Mouse (Mus musculus) thymus, adult 2 months (tissue): ENCODE results near the gene Gm10100. TPM values are rescaled to one million over a fixed set of nuclear protein-coding genes. Genes with fewer than 3 reads are reported as not detected.
"Not testable (repeated sequence)": the region's sequence is repeated elsewhere in the genome, so short reads cannot be mapped to it uniquely, and the experiment has no call there.

Experiments used
- DNase-seq: peaks from one replicate; pipeline ENCODE4 v3.0.0; 2021
- H3K27ac ChIP-seq: fragments of 200-500 bp; 2 replicates; pipeline ENCODE4 v1.5.1; 2012; ENCODE audit warnings: low read length, control low read depth; ENCODE audit not compliant: control insufficient read depth, insufficient read depth
- H3K27me3 ChIP-seq: fragments of 200-500 bp; 2 replicates; pipeline ENCODE4 v1.6.1; 2012; ENCODE audit warnings: mild to moderate bottlenecking, low read length, moderate library complexity, mixed read lengths; ENCODE audit not compliant: control insufficient read depth, insufficient read depth
- H3K36me3 ChIP-seq: fragments of 200-500 bp; 2 replicates; pipeline ENCODE4 v1.6.1; 2012; ENCODE audit warnings: mild to moderate bottlenecking, low read length, moderate library complexity; ENCODE audit not compliant: control insufficient read depth, insufficient read depth
- H3K4me1 ChIP-seq: fragments of 200-500 bp; replicated peaks from 2 replicates; pipeline ENCODE4 v1.6.1; 2012; ENCODE audit warnings: low read length; ENCODE audit not compliant: control insufficient read depth, insufficient read depth
- H3K4me3 ChIP-seq: fragments of 200-500 bp; 2 replicates; pipeline ENCODE4 v1.5.1; 2012; ENCODE audit warnings: mild to moderate bottlenecking, low read length, control low read depth, moderate library complexity; ENCODE audit not compliant: control insufficient read depth, insufficient read depth
- CTCF ChIP-seq: fragments of 200-500 bp; IDR thresholded peaks from 2 replicates; pipeline ENCODE4 v1.5.1; 2012; ENCODE audit warnings: mild to moderate bottlenecking, control low read depth, low read length, moderate library complexity, borderline replicate concordance; ENCODE audit not compliant: control insufficient read depth, poor library complexity, insufficient read depth; ENCODE audit errors: extremely low read depth
- POLR2A ChIP-seq: fragments of 200-500 bp; IDR thresholded peaks from 2 replicates; pipeline ENCODE4 v1.6.1; 2012; ENCODE audit warnings: mild to moderate bottlenecking, low read length, control low read depth, moderate library complexity; ENCODE audit not compliant: control insufficient read depth, poor library complexity, insufficient read depth; ENCODE audit errors: extremely low read depth
- WGBS: fragments of 180-500 bp; shearing (Covaris S2); methylation state at CpG from one replicate; pipeline ENCODE4 v1.1.7; 2018; 5-methylcytosine and 5-hydroxymethylcytosine counted together
- polyA plus RNA-seq: library from polyadenylated mRNA; depleted of rRNA; stranded (reverse); fragments of >200 nt; gene quantifications from 2 replicates; pipeline ENCODE4 v1.2.3, GENCODE M21; 2012

Gm10100 gene
- polyA plus RNA-seq, 1 experiment = not detected

GRCm38 (mm10) chr10:77697133-77697532 is 29.2 kb upstream of the Gm10100 start, which contains the start of gene Gm9508:
Gm9508 (minus strand) TSS chr10:77697233.
- Histone ChIP-seq H3K4me1 (no peaks in the 10 kb centered on the region), H3K27ac (no peak within 1 kb of the TSS), H3K4me3 (no peak within 1 kb of the TSS), H3K27me3 (no peaks in the 10 kb centered on the region), H3K36me3 (no peaks in the 10 kb centered on the region)
- DNase-seq = no peak
- no peak for TF ChIP-seq POLR2A
- no peak for TF ChIP-seq CTCF
- WGBS = 49% methylated on average over 4 of the region's 4 CpGs

DNA sequence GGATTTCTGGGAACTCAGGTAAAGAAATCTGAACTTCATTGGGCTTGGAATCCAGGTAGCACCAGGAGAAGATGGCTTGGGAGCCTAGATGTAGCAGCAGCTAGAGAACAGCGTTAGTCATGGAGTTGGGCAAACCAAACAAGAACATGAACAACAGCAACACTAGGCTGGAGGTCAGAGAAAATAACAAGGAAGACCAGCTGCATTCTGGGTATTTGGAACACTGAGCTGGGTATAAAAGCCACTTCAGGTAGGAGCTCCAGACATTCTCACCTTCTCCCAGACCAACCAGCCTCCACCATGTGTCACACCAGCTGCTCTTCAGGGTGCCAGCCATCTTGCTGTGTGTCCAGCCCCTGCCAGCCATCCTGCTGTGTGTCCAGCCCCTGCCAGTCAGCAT is 20.0 kb upstream of the Gm10100 start, which contains the start of gene Gm10272:
Gene Gm10272 (plus strand): TSS at position 301 of the 400 bp plus-strand sequence.
- TF ChIP-seq POLR2A (no peak), CTCF (no peak)
- Histone ChIP-seq H3K36me3 (no peaks in the 10 kb centered on the region), H3K4me3 (no peak within 1 kb of the TSS), H3K27me3 (no peaks in the 10 kb centered on the region), H3K4me1 (no peaks in the 10 kb centered on the region), H3K27ac (no peak within 1 kb of the TSS)
- 100% methylated on average over 1 of the region's 1 CpGs for WGBS
- DNase-seq = no peak

DNA sequence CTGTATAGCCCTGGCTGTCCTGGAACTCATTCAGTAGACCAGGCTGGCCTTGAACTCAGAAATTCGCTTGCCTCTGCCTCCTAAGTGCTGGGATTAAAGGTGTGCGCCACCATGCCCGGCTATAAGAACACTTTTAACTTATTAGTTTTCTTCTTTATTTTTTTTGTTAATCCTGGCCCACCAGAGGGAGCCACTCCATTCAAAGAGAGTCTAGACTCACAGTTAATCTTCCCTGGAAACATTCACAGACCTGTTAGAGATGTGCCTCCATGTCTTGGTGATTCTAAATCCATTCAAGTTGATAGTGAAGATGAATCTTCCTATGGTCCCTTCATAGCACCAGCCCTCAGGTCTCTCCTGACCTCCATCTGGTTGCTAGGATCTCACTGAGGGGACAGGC is 16.5 kb upstream of the Gm10100 start:
- Histone ChIP-seq H3K36me3 (no peaks in the 10 kb centered on the region), H3K4me1 (no peaks in the 10 kb centered on the region), H3K27me3 (no peaks in the 10 kb centered on the region), H3K4me3 (no peak overlapping the region), H3K27ac (no peak overlapping the region)
- DNase-seq = no peak
- TF ChIP-seq CTCF (no peak), POLR2A (no peak)
- WGBS = 85% methylated on average over 3 of the region's 3 CpGs

DNA sequence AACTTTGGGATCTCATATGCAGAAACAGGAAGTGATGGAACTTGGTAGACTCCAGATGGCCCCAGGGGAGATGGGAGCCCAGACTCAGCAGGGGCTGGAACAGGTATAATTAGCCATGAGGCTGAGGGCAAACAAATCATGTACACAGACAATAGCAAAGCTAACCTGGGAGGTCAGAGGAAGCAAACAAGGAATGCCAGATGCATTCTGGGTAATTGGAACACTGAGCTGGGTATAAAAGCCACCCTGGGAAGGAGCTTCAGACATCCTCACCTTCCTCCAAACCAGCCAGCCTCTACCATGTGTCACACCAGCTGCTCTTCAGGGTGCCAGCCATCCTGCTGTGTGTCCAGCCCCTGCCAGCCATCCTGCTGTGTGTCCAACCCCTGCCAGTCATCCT is 15.1 kb upstream of the Gm10100 start, which contains the start of gene Gm10024:
Gene Gm10024 (plus strand): TSS at position 301 of the 400 bp plus-strand sequence.
- not testable (repeated sequence) for H3K27me3 ChIP-seq, DNase-seq, H3K4me3 ChIP-seq, H3K27ac ChIP-seq, H3K4me1 ChIP-seq, H3K36me3 ChIP-seq

GRCm38 (mm10) chr10:77713734-77714133 is 12.6 kb upstream of the Gm10100 start:
- H3K27ac ChIP-seq = no peak overlapping the region

DNA sequence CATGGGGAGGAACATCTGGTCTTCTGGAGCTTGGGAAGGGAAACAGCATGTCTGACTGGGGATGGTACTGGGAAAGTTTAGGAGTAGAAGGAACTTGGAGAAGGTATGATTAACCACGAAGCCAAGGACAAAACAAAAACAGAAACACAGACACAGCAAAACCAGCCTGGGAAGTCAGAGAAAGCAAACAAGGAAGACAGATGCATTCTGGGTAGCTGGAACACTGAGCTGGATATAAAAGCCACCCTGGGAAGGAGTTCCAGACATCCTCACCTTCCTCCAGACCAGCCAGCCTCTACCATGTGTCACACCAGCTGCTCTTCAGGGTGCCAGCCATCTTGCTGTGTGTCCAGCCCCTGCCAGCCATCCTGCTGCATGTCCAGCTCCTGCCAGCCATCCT is 10.8 kb upstream of the Gm10100 start, which contains the start of gene Gm10142:
Gene Gm10142 (plus strand): TSS at position 301 of the 400 bp plus-strand sequence.
- Histone ChIP-seq H3K36me3 (no peaks in the 10 kb centered on the region), H3K27me3 (no peaks in the 10 kb centered on the region), H3K4me3 (no peak within 1 kb of the TSS), H3K27ac (no peak within 1 kb of the TSS), H3K4me1 (no peaks in the 10 kb centered on the region)
- WGBS = 91% methylated on average over 1 of the region's 1 CpGs
- no peak for DNase-seq
- no peak for TF ChIP-seq CTCF
- TF ChIP-seq POLR2A = no peak

More at GRCm38 (mm10) chr10:77713734-77714133, 12.6 kb upstream of the Gm10100 start:
- no peak for DNase-seq
- TF ChIP-seq CTCF = no peak
- no peak for TF ChIP-seq POLR2A
- 21% methylated on average over 4 of the region's 4 CpGs for WGBS
- Histone ChIP-seq H3K36me3 (no peaks in the 10 kb centered on the region), H3K4me1 (no peaks in the 10 kb centered on the region), H3K4me3 (no peak overlapping the region), H3K27me3 (no peaks in the 10 kb centered on the region)

DNA sequence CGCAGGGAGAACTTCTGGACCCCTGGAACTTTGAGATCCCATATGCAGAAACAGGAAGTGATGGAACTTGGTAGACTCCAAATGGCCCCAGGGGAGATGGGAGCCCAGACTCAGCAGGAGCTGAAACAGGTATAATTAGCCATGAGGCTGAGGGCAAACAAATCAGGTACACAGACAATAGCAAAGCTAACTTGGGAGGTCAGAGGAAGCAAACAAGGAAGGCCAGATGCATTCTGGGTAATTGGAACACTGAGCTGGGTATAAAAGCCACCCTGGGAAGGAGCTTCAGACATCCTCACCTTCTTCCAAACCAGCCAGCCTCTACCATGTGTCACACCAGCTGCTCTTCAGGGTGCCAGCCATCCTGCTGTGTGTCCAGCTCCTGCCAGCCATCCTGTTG is 6.0 kb upstream of the Gm10100 start, which contains the start of gene Krtap12-1:
Gene Krtap12-1 (plus strand): TSS at position 301 of the 400 bp plus-strand sequence.
- not testable (repeated sequence) for H3K36me3 ChIP-seq, H3K4me1 ChIP-seq, H3K4me3 ChIP-seq, H3K27me3 ChIP-seq, DNase-seq, H3K27ac ChIP-seq
- WGBS = 94% methylated on average over 1 of the region's 1 CpGs
